Mouse (Mus musculus) left cerebral cortex, adult 11 months (tissue): Measurements from ENCODE around the gene P2rx5.

Source experiments
- DNase-seq: peaks from one replicate; pipeline ENCODE4 v3.0.0; 2022; ENCODE audit warnings: low spot score

Gene P2rx5

DNA sequence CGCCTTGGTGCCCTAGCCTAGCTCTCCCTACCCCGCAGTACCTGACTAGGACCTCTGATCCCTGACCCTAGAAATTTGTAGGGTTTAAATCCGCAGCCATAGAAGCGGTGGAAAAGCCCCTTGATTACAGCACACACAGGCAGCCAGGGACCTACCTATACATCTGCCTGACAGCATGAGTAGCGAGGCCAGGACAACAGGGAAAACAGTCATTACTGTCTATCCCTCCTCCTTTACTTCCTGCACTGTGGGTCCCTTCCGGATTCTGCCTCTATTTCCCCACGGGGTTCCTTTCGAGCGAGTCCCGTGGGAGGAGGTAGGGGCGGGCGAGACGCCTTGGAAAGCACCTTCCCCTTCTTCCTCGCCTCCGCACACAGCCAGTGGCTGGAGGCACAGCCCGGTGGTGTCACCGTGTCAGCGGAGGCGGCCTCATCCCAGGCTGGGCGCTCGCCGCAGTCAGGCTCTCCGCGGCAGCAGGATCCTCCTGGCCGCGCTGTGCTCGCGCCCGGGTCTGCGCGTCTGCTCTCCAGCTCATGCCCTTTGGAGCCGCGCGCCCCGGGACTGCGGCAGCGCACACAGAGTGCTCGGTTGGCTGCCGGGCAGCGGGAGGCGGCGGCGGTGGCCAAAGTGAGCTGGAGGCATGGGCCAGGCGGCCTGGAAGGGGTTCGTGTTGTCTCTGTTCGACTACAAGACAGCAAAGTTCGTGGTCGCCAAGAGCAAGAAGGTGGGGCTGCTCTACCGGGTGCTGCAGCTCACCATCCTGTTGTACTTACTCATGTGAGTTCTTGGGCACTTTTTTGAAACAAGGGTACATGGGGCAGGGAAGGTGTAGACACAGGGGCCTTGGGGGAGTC, at the start of gene P2rx5:
Gene P2rx5 (plus strand): TSS at position 465 of the 854 bp plus-strand sequence.
- no peak for DNase-seq

DNA sequence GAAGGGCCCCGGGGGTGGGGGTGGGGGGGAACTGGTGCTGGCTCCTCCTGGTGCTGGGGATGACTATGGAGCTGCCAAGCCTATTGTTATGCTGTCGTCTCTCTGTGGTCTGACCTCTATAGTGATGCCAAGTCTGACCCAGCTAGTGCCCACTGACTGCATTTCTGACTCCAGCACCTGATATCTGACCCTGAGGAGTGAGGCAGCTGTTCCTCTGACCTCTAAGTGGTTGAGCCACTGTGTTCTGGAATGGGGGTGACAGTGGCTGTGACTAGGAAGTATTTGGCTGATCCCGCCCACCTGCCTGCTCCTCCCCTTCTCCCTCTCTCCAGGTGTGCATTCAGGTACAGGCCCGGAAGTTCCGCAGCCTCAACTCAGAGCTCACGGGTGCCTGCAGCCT, 48.8 kb upstream of the P2rx5 start:
- no peak for DNase-seq

DNA sequence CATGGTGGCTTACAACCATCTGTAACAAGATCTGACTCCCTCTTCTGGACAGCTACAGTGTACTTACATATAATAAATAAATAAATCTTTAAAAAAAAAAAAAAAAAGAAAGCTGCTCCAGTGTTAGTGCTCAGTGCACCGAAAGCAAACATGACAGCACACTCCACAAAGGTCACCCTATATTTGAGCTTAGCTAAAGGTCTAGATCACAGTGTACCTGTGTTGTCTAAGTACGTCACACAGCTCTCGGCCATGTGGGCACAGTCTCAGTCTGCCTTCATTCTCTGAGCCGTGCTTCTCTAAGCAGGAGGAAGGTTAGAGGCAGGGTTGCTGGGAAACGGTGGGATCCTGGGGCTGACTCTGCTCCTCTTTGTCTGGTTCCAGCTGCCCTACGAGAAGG, 33.7 kb upstream of the P2rx5 start:
- DNase-seq: no peak

DNA sequence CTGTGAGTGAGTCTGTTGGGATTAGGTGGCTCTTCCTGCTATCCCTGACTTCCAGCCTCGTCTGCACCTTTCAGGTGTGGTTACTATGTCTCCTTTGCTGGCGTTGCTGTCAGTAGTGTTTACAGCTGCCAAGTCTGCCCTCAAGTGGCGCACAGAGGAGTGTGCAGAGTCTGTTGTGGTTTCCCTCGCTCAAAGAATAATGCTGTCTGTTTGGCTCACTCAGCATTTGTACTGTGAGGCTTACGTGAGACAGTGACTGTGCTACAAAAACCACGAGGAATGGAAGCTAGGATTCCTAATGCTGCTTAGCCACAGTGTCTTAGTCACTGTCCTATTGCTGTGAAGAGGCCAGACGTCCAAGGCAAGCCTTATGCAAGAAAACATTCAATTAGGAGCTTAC, 29.2 kb upstream of the P2rx5 start:
- DNase-seq: no peak

DNA sequence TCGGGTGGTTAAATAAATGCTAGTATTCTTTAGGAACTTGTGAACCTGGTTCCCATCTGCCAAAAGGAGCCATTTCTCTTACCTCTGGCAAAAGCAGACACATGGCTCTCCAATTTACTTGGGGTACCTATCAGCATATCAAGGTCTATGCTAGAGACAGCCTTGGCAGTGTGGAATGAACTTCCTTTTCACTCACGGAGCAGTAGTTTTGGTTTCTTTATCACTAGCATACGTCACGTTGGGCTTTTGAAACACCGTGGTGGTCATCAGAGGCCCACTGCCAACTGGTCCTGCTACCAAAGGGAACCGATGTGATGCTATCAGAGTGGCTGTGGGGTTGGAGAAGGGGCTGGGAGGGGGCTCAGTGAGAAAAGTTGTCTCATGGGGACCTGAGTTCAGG, 27.2 kb upstream of the P2rx5 start:
- DNase-seq: no peak

GRCm38 (mm10) chr11:73134222-73134621, 26.0 kb upstream of the P2rx5 start:
- no peak for DNase-seq

DNA sequence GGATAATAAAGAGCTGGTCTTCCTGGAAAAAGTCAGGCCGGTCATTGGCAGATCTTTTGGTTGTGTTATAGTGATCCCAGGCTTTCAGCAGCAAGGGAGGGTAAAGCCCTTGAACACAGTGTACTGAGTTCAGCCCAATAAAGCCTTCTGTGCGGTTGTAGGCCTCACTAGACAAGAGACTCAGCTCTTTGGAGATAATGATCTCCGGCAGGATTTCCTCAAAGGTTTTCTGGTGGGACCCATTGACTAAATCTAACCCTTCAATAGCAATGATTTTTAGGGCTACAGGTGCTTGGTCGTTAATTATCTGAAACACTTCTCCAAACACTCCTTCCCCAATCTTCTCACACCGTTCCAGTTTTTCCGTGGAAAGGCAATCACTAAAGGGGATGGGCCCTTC, 23.6 kb upstream of the P2rx5 start:
- DNase-seq: no peak

- DNase-seq: no peak
Observed at GRCm38 (mm10) chr11:73137116-73137515, 23.1 kb upstream of the P2rx5 start.

DNA sequence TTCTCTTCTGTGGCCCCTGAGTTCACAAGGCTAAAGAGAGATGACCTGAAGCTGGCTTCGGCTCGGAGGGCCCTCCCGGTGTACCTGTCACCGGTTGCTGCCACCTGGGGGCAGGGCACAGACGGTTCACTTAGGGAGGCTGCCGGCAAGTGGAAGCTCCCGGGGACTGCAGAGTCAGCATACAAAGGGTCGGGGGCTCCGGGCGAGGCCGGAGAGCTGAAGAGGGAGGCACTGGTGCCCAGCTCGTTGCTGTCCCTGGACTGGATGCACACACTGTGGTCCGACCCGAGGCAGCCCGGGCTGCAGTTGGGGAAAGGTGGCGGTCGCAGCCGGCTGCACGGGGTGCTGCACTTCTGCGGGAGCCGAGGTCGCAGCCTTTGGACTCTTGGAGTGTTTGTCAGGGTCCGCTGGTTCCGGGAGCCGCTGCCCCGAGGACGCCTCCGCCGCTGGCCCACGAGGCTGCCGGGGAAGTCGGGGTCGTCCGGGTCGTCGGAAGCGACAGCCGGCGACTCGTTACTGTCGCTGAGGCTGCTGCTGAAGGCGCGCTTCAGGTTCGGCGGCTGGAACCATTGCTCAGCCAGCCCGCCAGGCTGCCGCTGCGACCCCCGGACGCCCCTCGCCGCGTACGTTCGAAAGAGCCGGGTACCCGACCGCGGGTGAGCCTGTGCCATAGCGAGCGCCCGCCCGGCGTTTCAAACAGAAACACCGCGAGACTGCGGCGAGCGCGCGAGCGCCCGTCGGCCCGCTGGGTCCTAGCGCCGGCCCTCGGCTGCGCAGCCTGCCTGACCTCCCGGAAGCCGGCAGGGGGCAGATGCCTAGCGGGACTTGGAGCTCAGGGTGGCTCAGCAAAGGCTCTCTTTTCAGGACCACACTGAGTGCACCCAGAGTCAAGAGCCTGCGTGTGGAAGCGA, 22.4 kb upstream of the P2rx5 start, which contains the start of gene Haspin:
Gene Haspin (minus strand): TSS at position 704 of the 911 bp plus-strand sequence.
- peak; percentile 75 for DNase-seq

- no peak for DNase-seq
Observed at GRCm38 (mm10) chr11:73144261-73144681, 15.9 kb upstream of the P2rx5 start.

- DNase-seq: no peak
Observed at GRCm38 (mm10) chr11:73146026-73146974, 13.9 kb upstream of the P2rx5 start.

- no peak for DNase-seq
Observed at GRCm38 (mm10) chr11:73146975-73147365, 13.3 kb upstream of the P2rx5 start.

- DNase-seq: no peak
Observed at GRCm38 (mm10) chr11:73148209-73148608, 12.0 kb upstream of the P2rx5 start.

GRCm38 (mm10) chr11:73155071-73155470, 5.2 kb upstream of the P2rx5 start:
- DNase-seq: no peak

GRCm38 (mm10) chr11:73160811-73161200, 585 bp downstream of the P2rx5 start:
- DNase-seq: no peak

GRCm38 (mm10) chr11:73161616-73162015, 1.4 kb downstream of the P2rx5 start:
- no peak for DNase-seq

DNA sequence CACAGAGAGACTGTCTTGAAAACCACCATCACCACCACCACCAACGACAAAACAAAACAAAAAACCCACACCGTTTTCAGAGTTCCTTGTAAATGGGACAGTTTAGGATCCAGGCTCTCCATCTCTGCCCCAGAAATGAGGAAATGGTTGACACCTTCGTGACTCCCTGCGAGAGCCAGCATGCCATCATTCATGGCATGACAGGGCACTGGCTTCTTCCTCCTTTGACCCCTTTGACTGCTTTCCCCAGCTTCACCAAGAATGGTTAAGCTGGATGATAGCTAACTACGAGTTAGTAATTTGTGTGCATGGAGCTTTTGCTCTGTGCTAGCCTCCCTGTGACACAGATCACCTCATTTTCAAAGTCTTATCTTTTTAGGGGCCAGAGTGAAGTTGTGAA, 2.1 kb downstream of the P2rx5 start:
- no peak for DNase-seq

DNA sequence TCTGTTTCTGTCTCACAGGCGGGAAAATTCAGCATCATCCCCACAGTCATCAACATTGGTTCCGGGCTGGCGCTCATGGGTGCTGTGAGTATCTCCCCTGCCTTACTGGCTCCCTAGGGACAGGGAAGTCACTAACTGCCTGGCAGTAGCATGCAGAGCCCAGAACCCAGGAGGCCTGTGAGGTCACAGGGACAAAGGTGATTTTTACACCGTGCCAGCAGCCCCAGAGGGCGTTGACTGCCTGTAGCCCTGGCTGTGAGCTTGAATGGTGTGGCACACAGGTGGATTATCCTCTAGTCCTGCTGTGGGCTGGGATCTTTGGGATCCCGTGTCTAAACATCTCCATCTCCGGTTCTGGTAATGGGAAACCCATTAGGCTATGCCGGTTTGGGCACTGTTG, 7.8 kb downstream of the P2rx5 start:
- no peak for DNase-seq

DNA sequence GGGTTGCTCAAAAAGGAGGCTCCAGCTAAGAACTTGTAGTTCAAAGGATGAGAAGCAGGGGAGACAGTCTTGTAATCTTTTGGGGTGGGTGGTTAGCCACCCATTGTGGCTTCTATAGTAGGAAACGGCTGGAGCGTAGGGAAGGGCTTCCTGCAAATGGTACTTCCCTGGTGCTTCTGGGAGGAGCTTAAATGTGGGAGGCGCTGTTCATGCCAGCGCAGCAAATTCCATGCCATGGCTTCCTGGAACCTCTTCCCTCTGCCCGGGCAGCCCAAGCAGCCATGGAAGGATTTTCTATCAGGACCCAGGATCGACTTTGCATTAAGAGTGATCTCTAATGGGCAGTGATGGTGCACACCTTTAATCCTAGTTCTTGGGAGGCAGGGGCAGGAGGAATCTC, 8.4 kb downstream of the P2rx5 start:
- no peak for DNase-seq

- DNase-seq: no peak
Observed at GRCm38 (mm10) chr11:73169231-73169630, 9.0 kb downstream of the P2rx5 start.

DNA sequence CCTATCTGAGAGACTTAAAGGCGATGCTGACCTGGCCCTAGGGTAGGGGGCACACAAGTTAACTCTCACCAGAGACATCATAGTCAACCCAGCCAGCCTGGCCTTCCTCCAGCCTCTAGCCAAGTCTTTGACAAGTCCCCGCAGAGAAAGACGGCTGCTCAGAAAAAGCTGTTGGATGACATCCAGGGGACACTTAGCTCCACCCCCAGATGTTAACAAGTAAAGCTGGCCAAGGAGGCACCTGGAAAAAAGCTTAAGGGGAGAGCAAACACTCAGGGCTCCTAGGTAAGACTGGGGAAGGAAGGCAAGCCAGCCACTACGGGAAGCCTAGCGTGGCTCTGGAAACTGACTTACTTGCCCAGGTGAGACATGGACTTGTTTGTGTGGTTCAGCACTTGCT, 12.0 kb downstream of the P2rx5 start:
- no peak for DNase-seq

- DNase-seq: no peak
Observed at GRCm38 (mm10) chr11:73175612-73176011, 15.4 kb downstream of the P2rx5 start.
